Mouse (Mus musculus) MEL (cell line): ENCODE data around the gene Ffar3. TPM values are rescaled to one million over a fixed set of nuclear protein-coding genes. Genes with fewer than 3 reads are reported as not detected.

Source experiments
- DNase-seq: peaks from one replicate; pipeline ENCODE4 v3.0.0; 2011; ENCODE audit warnings: low read depth, low spot score
- H3K27ac ChIP-seq: 2 replicates; pipeline ENCODE4 v1.5.1; 2012; ENCODE audit warnings: low read depth, mild to moderate bottlenecking, control low read depth, low read length, moderate library complexity; ENCODE audit not compliant: control insufficient read depth
- H3K27me3 ChIP-seq, 2 experiments: fragments of 150-350 bp in 1 of 2; sonication (generic) in 1 of 2; 2 replicates each; pipeline ENCODE4 v1.6.1; 2012; ENCODE audit warnings: low read length in 2 of 2, mild to moderate bottlenecking in 2 of 2, improper control_type of control experiment in 1 of 2, moderate library complexity in 1 of 2; ENCODE audit not compliant: insufficient read depth in 2 of 2, control insufficient read depth in 1 of 2
- H3K36me3 ChIP-seq, 2 experiments: 2 replicates each; pipeline ENCODE4 v1.6.1; 2012 to 2014; ENCODE audit warnings: low read length in 2 of 2, improper control_type of control experiment in 1 of 2, inconsistent platforms in 1 of 2, mild to moderate bottlenecking in 1 of 2; ENCODE audit not compliant: insufficient read depth in 2 of 2, control insufficient read depth in 1 of 2
- H3K4me1 ChIP-seq, 2 experiments: fragments of 150-350 bp in 1 of 2; sonication (generic) in 1 of 2; 2 replicates each; pipeline ENCODE4 v1.6.1; 2012; ENCODE audit warnings: low read length in 2 of 2, improper control_type of control experiment in 1 of 2, mild to moderate bottlenecking in 1 of 2; ENCODE audit not compliant: insufficient read depth in 2 of 2, control insufficient read depth in 1 of 2
- H3K4me3 ChIP-seq, 2 experiments: fragments of 150-350 bp in 1 of 2; sonication (generic) in 1 of 2; 2 replicates each; pipeline ENCODE4 v1.5.1; 2012; ENCODE audit warnings: low read depth in 2 of 2, low read length in 2 of 2, mild to moderate bottlenecking in 2 of 2, moderate library complexity in 2 of 2, control low read depth in 1 of 2, improper control_type of control experiment in 1 of 2; ENCODE audit not compliant: control insufficient read depth in 1 of 2, insufficient read depth in 1 of 2
- H3K79me2 ChIP-seq: 2 replicates; pipeline ENCODE4 v1.6.1; 2012; ENCODE audit warnings: mild to moderate bottlenecking, low read length, moderate library complexity; ENCODE audit not compliant: control insufficient read depth, poor library complexity, insufficient read depth
- H3K9ac ChIP-seq: 2 replicates; pipeline ENCODE4 v1.6.1; 2012; ENCODE audit warnings: low read depth, mild to moderate bottlenecking, control low read depth, low read length, moderate library complexity; ENCODE audit not compliant: control insufficient read depth, poor library complexity, severe bottlenecking
- H3K9me3 ChIP-seq: fragments of 150-350 bp; sonication (generic); replicated peaks from 2 replicates; pipeline ENCODE4 v1.6.1; 2012; ENCODE audit warnings: mild to moderate bottlenecking, low read length, improper control_type of control experiment, moderate library complexity; ENCODE audit not compliant: insufficient read depth
- CHD2 ChIP-seq: IDR thresholded peaks from 2 replicates; pipeline ENCODE4 v1.6.1; 2011; ENCODE audit warnings: low read length, improper control_type of control experiment
- CTCF ChIP-seq, 3 experiments: IDR thresholded peaks in 2 of 3; conservative IDR thresholded peaks in 1 of 3; 2 replicates each; pipeline ENCODE4 v1.5.1; 2011 to 2012; ENCODE audit warnings: low read length in 3 of 3, low read depth in 2 of 3, mild to moderate bottlenecking in 2 of 3, improper control_type of control experiment in 1 of 3, inconsistent platforms in 1 of 3, mixed read lengths in 1 of 3, moderate library complexity in 1 of 3; ENCODE audit not compliant: control insufficient read depth in 1 of 3, insufficient read depth in 1 of 3, poor library complexity in 1 of 3, severe bottlenecking in 1 of 3
- ELF1 ChIP-seq: IDR thresholded peaks from 2 replicates; pipeline ENCODE4 v1.6.1; 2014; ENCODE audit warnings: low read depth, mild to moderate bottlenecking, inconsistent platforms, low read length, improper control_type of control experiment, moderate library complexity
- EP300 ChIP-seq, 2 experiments: IDR thresholded peaks; 2 replicates each; pipeline ENCODE4 v1.6.1; 2011; ENCODE audit warnings: improper control_type of control experiment in 2 of 2, low read length in 2 of 2, low read depth in 1 of 2, mild to moderate bottlenecking in 1 of 2
- JUND ChIP-seq: IDR thresholded peaks from 2 replicates; pipeline ENCODE4 v1.6.1; 2011; ENCODE audit warnings: low read depth, mild to moderate bottlenecking, improper control_type of control experiment, low read length
- MAFK ChIP-seq: IDR thresholded peaks from 2 replicates; pipeline ENCODE4 v1.6.1; 2011; ENCODE audit warnings: low read depth, mild to moderate bottlenecking, low read length, improper control_type of control experiment, borderline replicate concordance
- MYB ChIP-seq: IDR thresholded peaks from 2 replicates; pipeline ENCODE4 v1.6.1; 2011; ENCODE audit warnings: mild to moderate bottlenecking, low read depth, low read length, improper control_type of control experiment
- MYC ChIP-seq: IDR thresholded peaks from 2 replicates; pipeline ENCODE4 v1.6.1; 2011; ENCODE audit warnings: low read depth, mild to moderate bottlenecking, low read length, improper control_type of control experiment, moderate library complexity
- POLR2AphosphoS2 ChIP-seq: IDR thresholded peaks from 2 replicates; pipeline ENCODE4 v1.6.1; 2011; ENCODE audit warnings: low read length, improper control_type of control experiment
- POLR2AphosphoS5 ChIP-seq: IDR thresholded peaks from 2 replicates; pipeline ENCODE4 v1.6.1; 2012; ENCODE audit warnings: low read depth, borderline replicate concordance, mild to moderate bottlenecking, inconsistent platforms, low read length, moderate library complexity, mixed read lengths
- RAD21 ChIP-seq: IDR thresholded peaks from 2 replicates; pipeline ENCODE4 v1.6.1; 2011; ENCODE audit warnings: mild to moderate bottlenecking, low read depth, low read length, improper control_type of control experiment
- RCOR1 ChIP-seq: IDR thresholded peaks from 2 replicates; pipeline ENCODE4 v1.6.1; 2012; ENCODE audit warnings: low read depth, mild to moderate bottlenecking, inconsistent platforms, low read length, improper control_type of control experiment
- SIN3A ChIP-seq: IDR thresholded peaks from 2 replicates; pipeline ENCODE4 v1.6.1; 2012; ENCODE audit warnings: low read length, improper control_type of control experiment, inconsistent platforms
- SMC3 ChIP-seq: IDR thresholded peaks from 2 replicates; pipeline ENCODE4 v1.6.1; 2011; ENCODE audit warnings: low read depth, low read length, improper control_type of control experiment
- UBTF ChIP-seq: IDR thresholded peaks from 2 replicates; pipeline ENCODE4 v1.6.1; 2012; ENCODE audit warnings: low read depth, mild to moderate bottlenecking, inconsistent platforms, low read length, improper control_type of control experiment, moderate library complexity, borderline replicate concordance; ENCODE audit not compliant: insufficient read depth
- USF2 ChIP-seq, 2 experiments: IDR thresholded peaks; 2 replicates each; pipeline ENCODE4 v1.6.1; 2011 to 2012; ENCODE audit warnings: improper control_type of control experiment in 2 of 2, low read length in 2 of 2, borderline replicate concordance in 1 of 2, inconsistent platforms in 1 of 2, low read depth in 1 of 2, mild to moderate bottlenecking in 1 of 2; ENCODE audit not compliant: insufficient read depth in 1 of 2
- ZC3H11A ChIP-seq: IDR thresholded peaks from 2 replicates; pipeline ENCODE4 v1.6.1; 2012; ENCODE audit warnings: low read depth, mild to moderate bottlenecking, inconsistent platforms, low read length, improper control_type of control experiment
- ZKSCAN1 ChIP-seq: IDR thresholded peaks from 2 replicates; pipeline ENCODE4 v1.6.1; 2012; ENCODE audit warnings: low read depth, mild to moderate bottlenecking, inconsistent platforms, low read length, improper control_type of control experiment, moderate library complexity
- ZNF384 ChIP-seq: IDR thresholded peaks from 2 replicates; pipeline ENCODE4 v1.6.1; 2012; ENCODE audit warnings: low read depth, mild to moderate bottlenecking, inconsistent platforms, low read length, improper control_type of control experiment
- polyA plus RNA-seq, 2 experiments: library from polyadenylated mRNA; stranded (reverse) in 1 of 2; unstranded in 1 of 2; fragments of >175 nt in 1 of 2; fragments of >200 nt in 1 of 2; gene quantifications; 2 replicates each; pipeline versions ENCODE4 v1.2.1 to v1.2.4; 2012; ENCODE audit warnings: low replicate concordance in 2 of 2, low read depth in 1 of 2; ENCODE audit not compliant: insufficient read length in 2 of 2, insufficient read depth in 1 of 2, missing spikeins in 1 of 2
- total RNA-seq: library from RNA; depleted of rRNA; stranded (reverse); fragments of 300-350 nt; gene quantifications from 2 replicates; pipeline ENCODE4 v1.2.3, GENCODE M21; 2012; rRNA removed

Ffar3 gene
- total RNA-seq (not detected in 2 replicates), polyA plus RNA-seq (not detected)

DNA sequence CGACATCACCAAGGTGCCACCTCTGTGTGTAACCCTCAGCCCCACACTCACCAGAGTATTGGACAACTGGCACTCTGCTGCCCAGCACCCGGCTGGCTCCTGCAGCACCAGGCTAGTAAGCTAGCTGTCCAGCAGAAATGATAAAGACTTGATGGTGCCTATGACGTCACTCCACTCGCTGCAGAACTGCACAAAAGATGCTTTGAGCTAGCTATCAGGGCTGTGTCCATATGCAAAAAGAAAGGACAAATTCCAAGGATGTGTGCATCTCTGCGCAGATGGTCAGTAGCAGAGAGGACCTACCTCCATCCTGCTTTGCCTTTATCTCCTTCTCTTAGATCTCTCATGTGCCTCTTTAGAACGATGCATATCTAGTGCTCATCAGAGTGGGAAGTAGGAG is at the start of gene Ffar3:
Ffar3 (minus strand) TSS at position 101 of the 400 bp plus-strand sequence.
- no peak for TF ChIP-seq MYB
- no peak for TF ChIP-seq MAFK
- TF ChIP-seq RAD21 = no peak
- no peak for TF ChIP-seq MYC
- no peak for TF ChIP-seq SIN3A
- TF ChIP-seq ZNF384 = no peak
- no peak for TF ChIP-seq UBTF
- no peak for TF ChIP-seq SMC3
- no peak for TF ChIP-seq CHD2
- TF ChIP-seq ELF1 = no peak
- no peak for TF ChIP-seq ZC3H11A
- TF ChIP-seq POLR2AphosphoS5 = no peak
- no peak for TF ChIP-seq EP300 (IDR thresholded peaks at IDR 0.05; ENCODE audit: low read depth in 1 of 2, low read length in 2 of 2)
- no peak for TF ChIP-seq RCOR1
- TF ChIP-seq JUND = no peak
- TF ChIP-seq POLR2AphosphoS2 = no peak
- TF ChIP-seq USF2 (IDR thresholded peaks at IDR 0.05; ENCODE audit: borderline replicate concordance in 1 of 2, insufficient read depth in 1 of 2, low read depth in 1 of 2, low read length in 2 of 2) = no peak
- no peak for TF ChIP-seq ZKSCAN1
- Histone ChIP-seq H3K36me3 (no peaks in the 10 kb centered on the region), H3K79me2 (no peaks in the 10 kb centered on the region), H3K27me3 (peaks cover 7 to 9% of the 10 kb centered on the region in 2 experiments), H3K9ac (no peak within 1 kb of the TSS), H3K27ac (no peak within 1 kb of the TSS), H3K4me3 (no peak within 1 kb of the TSS), H3K9me3 (no peaks in the 10 kb centered on the region), H3K4me1 (peaks cover 0 to 5% of the 10 kb centered on the region in 2 experiments; a peak in 2 of 4 replicates)
- DNase-seq = no peak

DNA sequence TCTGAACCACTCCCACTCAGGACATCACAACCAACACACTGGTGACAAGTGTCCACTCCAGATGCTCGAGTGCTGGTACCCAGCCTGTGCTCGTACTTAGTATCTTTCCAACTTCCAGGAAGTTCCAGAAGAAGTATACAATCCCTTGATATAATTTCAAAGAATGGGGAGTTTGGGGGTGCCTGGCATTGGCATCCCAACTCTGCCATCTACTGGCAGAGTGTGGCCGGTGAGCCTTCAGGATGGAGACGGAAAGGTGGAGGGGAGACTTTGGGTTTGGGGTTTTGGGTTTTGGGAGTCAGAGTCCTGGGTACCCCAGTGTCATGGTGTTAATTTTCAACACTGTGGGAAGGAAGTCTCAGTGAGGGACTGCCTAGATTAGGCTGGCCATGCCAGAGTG is 48.1 kb upstream of the Ffar3 start:
- Histone ChIP-seq H3K36me3 (no peaks in the 10 kb centered on the region), H3K9ac (no peak overlapping the region), H3K4me1 (no peaks in the 10 kb centered on the region), H3K4me3 (no peak overlapping the region), H3K9me3 (no peaks in the 10 kb centered on the region), H3K79me2 (no peaks in the 10 kb centered on the region), H3K27me3 (peaks cover 0 to under 1% of the 10 kb centered on the region in 2 experiments; a peak in 1 of 4 replicates), H3K27ac (no peak overlapping the region)
- peak; percentile 12 for DNase-seq
- TF ChIP-seq SMC3 = peak; percentile 55
- 0 out of 2 replicates have a peak, but pooled peaks have one; percentile 25 for TF ChIP-seq ZC3H11A
- TF ChIP-seq CTCF (IDR thresholded peaks at IDR 0.05 in 2 of 3, conservative IDR thresholded peaks at IDR 0.05 in 1 of 3; ENCODE audit: control insufficient read depth in 1 of 3, insufficient read depth in 1 of 3, low read depth in 2 of 3, low read length in 3 of 3, poor library complexity in 1 of 3, severe bottlenecking in 1 of 3) = peak; percentile 19 to 60 (median 55)
- TF ChIP-seq MAFK = no peak
- TF ChIP-seq EP300 (IDR thresholded peaks at IDR 0.05; ENCODE audit: low read depth in 1 of 2, low read length in 2 of 2) = no peak
- no peak for TF ChIP-seq MYB
- TF ChIP-seq POLR2AphosphoS5 = no peak
- peak; percentile 54 for TF ChIP-seq RAD21
- no peak for TF ChIP-seq ELF1
- no peak for TF ChIP-seq ZKSCAN1
